Mouse (Mus musculus): ENCODE data around the gene Itgb2.

GRCm38 (mm10) chr10:77531026-77532019 lies 1.3 kb downstream of the Itgb2 start:
- TF ChIP-seq CTCF (IDR thresholded peaks at IDR 0.05) = no peak
- no peak for TF ChIP-seq POLR2A (IDR thresholded peaks at IDR 0.05; ENCODE audit: insufficient read depth, low read depth, low read length)
- TF ChIP-seq EP300 (IDR thresholded peaks at IDR 0.05; ENCODE audit: insufficient read depth, low read depth, low read length) = no peak

All from heart, adult 2 months (tissue).